Mouse (Mus musculus): ENCODE data around the gene Esyt2.

Esyt2 gene

DNA sequence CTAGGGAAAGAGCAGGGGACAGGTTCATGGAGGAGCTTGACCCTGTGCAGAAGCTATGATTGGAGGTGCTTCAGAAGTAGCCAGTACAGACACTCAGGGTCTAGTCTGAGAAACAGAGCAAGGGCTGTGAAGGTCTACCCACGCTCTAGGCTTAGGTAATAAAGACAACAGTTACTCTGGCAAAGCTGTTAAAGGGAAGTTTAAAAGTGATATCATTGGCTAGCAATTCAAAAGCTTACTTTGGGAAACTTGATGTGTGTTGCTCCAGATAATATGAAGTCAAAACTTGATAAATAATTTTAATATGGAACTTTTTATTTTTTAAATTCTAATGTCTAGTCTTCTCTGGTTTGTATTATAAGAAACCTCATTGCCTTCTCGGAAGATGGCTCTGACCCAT, 86.3 kb downstream of the Esyt2 start:
- no peak for DNase-seq

DNA sequence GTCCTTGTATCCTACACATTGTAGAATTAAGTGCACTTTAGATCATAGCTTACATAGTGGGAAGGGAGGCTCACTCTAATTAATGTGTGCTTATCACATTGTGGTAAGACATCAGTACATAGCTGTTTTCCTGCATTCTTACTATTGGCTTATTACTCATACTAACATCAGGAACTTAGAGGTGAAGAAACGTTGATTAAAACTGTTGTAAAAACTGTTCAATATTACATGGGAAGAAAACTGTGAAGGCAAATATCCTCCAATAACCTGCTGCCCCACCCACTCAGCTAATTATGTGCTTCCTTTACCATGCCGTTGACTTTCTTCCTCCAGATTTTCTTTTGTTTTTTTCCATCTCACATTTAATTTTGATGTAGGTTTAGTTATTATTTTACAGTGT, 87.9 kb downstream of the Esyt2 start:
- no peak for DNase-seq

DNA sequence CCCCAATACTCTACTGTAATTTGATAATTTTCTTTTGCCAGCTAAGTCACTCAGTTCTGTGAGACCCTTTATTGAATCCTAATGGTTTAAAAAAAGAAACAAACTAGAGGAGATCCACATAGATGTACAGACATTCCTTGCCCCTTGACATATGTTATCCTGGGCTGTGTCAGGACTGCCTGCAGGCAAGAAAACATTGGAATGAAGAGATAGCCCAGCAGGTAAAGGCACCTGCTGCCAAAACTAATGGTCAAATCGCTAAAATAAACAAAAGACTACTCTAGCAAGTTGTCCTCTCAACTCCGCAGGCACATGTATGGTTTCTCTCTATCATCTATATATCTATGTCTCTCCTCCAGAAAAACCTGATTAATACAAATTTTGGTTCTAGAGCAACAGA, 102.1 kb downstream of the Esyt2 start:
- no peak for DNase-seq

DNA sequence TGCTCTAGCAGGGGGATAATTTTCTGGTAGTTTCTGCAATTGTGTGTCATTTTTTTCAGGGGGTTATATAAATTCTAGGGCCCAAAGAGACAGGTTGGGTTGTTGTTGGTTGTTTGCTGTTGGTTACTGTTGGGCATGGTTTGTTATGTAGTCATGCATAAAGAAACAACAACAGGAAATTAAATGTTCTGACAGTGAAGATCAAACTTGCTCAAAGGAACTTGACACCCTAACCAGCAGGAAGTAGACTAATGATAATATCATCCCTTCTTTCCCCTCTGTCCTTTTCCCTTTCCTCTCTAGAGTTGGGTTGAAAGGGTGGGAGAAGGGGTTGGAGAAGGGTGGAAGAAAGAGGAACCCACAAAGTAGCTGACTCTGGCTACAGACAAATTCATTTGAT, 103.0 kb downstream of the Esyt2 start:
- no peak for DNase-seq

DNA sequence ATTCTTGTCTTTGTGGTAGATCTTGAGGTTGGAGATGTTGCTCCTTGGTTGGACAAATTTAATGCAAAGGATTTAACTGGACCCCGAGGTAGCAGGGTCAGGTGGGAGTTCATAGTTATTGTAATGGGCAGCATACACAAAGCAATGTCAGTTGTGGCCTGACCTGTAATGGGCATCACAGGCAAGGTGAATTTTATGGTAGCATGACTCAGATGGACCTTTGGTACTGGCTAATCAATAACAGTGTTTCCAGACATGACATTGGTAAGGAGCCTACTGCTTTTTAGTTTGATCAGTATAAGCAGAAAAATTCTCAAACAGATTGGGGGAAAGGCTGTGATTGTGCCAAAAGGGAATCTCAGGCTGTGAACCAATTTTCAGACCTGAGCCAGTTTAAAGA, 105.8 kb downstream of the Esyt2 start:
- DNase-seq, result no peak

DNA sequence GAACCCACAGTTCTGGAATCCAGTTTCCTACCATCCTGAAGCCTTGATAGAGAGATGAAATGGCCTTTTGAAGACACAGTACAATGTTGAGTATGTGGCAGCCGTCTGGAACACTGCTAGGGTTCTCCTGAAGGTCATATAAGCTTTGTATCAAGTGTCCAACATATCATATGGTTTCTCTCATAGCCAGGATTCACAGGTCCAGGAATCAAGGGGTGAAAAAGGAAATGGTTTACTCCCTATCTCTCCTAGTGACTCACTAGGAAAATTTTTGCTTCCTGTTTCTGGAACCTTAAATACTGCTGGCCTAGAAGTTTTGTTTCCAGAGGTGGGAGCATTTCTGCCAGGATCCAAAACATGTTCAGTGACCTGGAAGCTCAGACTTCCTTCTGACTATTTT, 108.9 kb downstream of the Esyt2 start:
- no peak for DNase-seq

DNA sequence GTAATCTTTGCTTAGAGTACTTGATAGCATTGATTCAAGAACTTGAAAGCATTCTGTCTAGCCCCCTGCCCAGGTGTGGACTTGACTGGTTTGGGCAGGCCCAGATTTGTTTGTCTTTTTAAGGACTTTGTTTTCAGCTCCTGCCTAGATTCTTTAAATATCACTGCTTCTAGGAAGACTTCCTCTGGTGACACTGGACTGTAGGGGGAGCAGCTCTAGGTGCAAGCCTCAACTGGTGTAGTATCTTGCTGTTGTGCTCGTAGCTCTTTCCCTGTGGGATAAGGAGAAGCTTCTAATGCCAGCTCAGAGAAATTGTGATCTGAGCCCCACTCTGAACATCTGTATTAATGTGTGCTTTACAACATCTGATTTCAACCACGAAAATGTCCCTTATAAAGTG, 113.3 kb downstream of the Esyt2 start:
- no peak for DNase-seq

DNA sequence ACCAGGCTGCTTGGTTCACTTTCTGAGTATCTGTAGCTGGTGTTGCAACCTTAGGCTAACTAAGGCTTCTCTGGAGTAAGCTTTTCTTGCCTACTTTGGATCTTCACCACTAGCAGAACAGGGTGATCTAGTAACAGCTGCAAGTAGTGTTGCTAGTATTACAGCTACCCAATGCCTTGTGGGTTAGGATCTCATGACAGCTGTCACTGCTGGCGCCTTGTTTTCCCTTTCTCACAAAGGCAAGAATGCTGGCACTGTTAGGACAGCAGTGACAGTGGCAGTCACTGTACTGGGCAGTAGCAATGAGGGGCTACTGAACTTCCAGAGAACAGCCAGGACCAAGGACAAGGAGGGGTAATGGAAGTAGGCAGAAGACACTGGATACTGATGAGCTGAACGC, 114.3 kb downstream of the Esyt2 start:
- DNase-seq, result no peak

DNA sequence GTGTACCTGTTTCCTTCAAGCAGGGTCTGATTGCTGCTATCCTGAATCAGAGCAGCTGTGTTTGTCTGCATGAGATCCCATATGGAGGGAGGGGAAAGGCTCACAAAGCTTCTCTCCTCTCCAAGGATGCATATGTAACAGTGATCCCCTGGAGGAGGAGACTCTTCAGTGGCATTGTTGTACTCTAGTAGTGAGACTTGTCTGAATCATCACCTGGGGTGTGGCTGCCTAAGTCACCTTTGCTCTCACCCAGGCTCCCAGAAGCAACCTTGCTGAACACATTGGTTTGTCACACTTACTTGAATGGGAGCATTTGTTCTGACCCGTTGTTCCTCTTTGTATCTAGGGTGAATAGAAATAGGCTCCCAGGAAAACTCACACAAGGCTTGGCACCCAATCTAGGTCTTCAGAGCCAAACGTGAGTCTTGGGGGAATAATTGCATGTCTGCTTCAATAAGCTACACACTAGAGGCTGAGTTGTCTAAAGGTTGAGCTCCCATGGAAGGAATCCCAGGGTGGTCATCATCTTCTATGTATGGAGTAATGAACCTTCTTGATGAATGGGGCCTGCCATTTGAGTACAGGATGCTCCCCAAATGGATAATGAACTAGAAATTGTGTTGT, 115.2 kb downstream of the Esyt2 start:
- DNase-seq, result no peak

DNA sequence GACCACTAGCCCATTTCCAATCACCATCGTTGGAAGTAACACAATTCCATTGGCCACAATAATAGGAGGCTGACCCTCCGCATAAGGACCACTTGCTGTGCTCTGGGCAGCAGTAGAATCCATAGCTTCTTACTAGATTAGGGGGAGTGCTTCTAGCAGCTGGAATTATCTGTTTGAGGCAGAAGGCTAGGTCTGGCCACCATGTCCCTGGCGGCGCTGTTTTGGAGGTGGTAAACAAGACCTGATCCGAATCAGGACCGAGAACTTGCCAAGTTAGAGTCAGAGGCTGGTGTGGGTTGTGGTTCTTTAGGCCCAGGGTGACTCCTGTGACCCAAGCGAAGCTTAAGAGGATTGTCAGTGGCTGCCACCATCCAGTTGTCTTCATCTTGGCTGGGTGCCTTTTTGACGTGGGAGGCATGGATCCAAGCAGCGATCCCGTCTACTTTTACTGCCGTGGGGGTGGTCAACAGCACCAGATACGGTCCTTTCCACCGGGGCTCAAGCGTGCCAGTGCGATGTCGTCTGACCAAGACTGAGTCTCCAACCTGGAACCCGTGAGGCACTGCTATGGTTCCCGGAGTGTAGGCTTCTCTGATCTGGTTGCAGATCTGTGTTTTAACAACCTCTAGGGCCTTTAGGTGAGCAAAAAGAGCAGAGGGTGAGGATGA, 123.2 kb downstream of the Esyt2 start:
- DNase-seq, result peak; percentile 5 to 6

DNA sequence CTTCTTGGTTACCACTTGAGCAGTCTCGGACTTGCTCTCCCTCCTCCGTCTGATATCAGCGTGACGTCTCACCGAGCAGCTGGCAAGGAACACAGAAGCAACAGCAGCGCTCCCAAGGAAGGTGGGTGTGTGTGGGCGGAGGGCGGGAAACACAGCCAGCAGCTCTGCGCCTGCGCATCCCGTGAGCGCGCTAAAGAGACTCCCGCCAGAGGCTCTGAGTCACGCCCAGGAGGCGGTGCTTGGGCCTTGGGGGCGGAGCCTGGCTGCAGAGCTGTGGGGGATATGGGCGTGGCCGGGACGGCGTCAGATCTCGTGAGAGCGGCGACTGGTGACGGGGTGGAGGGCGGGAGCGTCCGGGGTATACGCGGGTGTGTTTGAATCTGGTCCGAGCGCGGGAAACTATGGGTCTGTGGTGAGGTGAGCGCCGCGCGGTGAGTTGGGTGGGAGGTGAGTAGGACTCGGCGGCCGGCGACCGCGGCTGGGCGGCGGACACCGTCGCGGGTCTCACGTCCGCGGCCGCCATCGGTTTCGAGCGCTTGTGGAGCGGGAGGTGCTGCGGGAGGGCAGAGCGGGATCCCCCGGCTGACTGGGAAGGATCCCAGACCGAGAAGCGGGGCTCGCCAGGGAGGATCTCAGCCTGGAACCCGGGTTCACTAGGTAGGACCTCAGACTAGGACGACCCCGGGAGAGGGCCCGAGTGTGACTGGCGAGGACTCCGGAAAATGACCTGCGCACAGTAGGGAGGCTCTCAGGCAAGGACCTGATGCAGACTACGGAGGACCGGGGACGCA, 124.2 kb downstream of the Esyt2 start, which contains the start of gene Ncapg2:
Gene Ncapg2 (plus strand): TSS at position 358 of the 791 bp plus-strand sequence.
- peak; percentile 100 for DNase-seq

DNA sequence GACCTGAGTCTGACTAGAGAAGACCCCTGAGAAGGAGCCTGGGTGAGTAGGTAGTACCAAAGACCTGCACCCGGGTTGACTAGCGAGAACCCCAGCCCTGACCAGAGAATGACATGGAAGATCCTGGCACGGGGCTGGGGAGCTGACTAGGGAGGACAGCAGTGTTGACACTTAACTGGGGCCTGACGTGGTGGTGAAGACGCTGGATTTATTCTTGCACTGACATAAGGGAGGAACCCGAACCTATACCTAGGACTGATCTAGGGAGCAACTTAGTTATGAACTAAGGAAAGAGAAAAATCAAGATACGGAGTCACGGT, 124.8 kb downstream of the Esyt2 start:
- no peak for DNase-seq

DNA sequence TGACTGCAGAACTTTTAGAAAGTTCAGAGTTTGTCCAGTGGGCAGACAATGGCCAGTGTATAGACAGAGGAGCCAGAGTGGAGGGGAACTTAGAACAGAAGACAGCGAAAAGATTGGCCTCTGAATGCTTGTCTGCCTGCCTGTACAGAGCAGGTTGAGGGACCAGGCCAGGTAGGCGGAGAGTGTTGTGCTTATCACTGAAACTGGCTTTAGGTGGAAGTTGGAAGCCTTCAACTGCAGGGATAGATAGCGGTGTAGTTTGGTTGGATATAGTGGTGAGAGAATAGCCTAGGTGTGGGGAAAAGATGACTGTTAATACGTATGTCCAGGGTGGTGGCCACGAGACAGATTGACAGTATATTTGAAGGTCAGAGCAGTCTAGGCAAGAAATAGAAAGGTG, 126.9 kb downstream of the Esyt2 start:
- no peak for DNase-seq

DNA sequence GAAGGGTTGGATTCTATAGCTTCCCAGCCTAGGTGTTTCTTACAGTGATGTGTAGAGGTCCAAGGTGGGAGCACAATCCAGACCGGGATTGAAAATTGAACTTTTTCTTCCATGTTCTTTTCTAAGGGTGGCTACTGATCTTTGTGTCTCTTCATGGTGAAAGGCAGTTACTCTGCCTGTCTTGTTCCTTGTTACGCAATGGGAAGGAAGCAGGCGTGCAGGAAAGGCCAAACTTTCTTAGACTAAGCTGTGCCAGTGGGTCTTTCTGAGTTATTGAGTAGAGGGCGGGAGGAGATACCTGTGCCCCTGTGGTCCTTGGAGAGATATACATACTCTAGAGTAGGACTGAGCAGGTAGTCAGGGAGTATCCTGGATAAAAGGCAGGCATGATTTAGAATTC, 133.9 kb downstream of the Esyt2 start:
- DNase-seq, result no peak

DNA sequence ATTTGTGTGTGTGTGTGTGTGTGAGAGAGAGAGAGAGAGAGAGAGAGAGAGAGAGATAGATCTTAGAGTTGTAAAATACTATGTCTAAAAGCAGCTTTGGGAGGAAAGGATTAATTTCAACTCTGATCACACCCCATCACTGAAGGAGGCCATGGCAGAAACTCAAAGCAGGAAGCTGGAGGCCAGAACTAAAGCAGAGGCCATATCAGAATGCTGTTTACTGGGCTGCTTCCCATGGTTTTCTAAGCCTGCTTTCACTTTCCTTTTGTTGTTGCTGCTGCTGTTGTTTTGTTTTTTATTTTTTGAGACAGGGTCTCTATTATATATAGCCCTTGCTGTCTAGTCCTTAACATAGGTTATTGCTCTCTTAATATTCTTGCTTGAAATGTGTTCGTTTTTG, 135.5 kb downstream of the Esyt2 start:
- DNase-seq, result no peak

DNA sequence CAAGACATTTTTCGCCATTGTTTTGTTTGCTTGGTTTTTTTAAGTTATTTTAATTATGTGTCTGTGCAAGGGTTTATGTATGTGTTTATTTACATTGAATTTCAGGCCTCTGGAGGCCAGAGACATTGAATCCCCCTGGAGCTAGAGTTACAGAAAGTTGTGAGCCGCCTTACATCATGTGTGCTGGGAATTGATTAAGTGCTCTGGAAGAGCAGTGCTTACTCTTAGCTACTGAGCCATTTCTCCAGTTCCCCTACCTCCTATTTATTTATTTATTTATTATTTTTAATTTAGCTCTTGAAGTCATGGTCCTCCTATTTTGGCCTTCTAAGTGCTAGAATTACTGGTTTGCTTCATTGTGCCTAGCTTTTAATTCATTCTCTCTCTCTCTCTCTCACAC, 140.7 kb downstream of the Esyt2 start:
- no peak for DNase-seq

DNA sequence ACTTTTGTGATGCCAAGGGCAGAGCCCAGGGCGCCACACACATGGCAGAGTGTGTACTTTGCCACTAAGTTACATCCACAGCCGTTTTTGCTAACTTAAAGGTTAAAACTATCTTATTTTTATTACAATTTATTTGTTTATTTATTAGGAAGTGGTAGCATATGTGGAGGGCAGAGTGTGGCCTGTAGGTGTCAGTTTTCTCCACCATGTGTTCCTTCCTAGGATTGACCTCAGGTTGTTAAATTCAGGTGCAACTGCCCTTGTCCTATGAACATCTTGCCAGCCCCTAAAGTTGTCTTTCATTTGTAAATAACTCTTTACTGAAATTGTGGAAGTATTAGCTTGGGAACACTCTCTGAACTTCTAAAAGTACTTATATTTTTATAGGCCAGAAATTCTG, 144.4 kb downstream of the Esyt2 start:
- no peak for DNase-seq

DNA sequence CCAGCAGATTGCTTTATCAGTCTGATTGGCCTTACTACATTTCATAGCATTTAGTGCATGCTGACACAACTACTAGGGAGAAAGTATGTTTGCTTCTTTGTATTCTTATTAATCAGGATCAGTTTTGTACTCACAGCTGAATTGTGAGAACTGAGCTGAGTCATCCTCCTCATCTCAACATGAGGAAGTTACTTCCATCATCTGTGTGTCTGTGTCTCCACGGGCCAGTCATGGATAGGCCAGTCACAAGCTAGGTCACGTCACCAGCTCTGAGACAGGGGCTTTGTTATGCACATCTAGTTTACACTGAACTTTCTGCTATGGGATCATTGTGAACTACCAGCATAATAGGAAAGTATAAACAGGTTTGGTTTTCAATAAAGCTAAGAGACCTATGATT, 152.7 kb downstream of the Esyt2 start:
- no peak for DNase-seq

DNA sequence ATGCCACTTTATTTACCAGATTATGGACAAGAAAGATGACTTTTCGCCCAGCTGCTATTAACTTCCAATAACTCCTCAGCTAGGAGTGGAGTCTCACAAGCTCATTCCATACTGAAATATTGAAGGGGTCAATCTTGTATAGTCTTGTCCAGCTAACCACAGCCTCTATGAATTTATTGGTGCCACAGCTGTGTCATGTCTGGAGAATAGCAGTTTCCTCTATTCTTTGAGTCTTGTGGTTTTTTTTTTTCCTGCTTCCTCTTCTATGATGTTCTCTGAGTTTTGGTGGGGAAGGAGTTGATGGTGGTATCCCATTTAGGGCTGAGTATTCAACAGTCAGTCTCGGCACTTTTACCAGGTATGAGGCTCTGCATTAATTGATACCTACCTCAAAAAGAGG, 154.2 kb downstream of the Esyt2 start:
- no peak for DNase-seq

DNA sequence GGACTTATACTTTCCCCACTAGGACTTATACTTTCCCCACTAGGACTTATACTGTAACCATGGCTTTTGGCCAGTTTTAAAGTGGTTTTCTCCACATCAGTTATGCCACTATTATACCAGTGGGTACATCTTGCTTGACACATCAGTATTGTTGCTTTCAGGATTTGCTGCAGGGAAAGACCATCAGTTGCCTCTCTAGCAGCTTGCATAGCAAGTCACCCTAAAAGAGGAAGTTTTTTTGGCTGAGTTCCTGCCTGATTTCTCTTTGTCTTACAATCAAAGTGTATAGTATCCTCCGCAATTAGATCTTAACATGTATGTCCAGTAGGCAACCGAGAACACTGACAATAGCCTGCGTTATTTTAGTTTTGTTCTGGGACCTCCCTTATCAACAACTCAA, 155.1 kb downstream of the Esyt2 start:
- no peak for DNase-seq

DNA sequence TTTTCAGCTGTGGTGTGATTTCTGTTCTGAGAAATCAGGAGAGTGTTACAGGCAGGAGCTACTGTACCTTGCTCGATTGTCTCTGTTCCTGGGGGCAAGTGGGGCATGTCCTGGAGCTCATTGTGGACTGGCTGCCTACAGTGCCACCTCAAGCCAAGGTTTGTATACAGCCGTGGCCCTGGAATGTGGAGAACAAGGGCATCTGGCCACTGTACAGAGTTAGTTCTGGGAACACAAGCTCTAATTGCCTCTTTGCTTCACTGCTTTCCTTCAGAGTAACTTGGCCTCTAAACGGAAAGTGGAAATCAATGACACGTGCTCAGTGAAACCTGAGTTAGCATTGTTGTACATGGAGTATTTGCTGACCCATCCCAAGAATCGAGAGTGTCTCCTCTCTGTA, 157.6 kb downstream of the Esyt2 start:
- DNase-seq, result peak; percentile 9 to 33
